Mouse (Mus musculus) spleen, postnatal 10 days (tissue): ENCODE measurements at regions not wholly inside any gene's neighbourhood (a gene's known extent, or its start where the extent isn't known, plus 50 kb on each side); places are given as distances from the start of the nearest gene placed in this dataset.
"Not testable (repeated sequence)": the region's sequence is repeated elsewhere in the genome, so short reads cannot be mapped to it uniquely, and the experiment has no call there.

Experiments
- DNase-seq, 2 experiments: peaks; one replicate each; pipeline ENCODE4 v3.0.0; 2021 to 2022; ENCODE audit warnings: low spot score in 2 of 2

GRCm38 (mm10) chr13:107774499-107774898 is 269.7 kb upstream of the Smim15 start:
- DNase-seq: not testable (repeated sequence)

- no peak for DNase-seq
These were observed 277.0 kb upstream of the Smim15 start for GRCm38 (mm10) chr13:107767262-107767624.

GRCm38 (mm10) chr13:107766397-107767261 is 277.6 kb upstream of the Smim15 start:
- DNase-seq: no peak

- no peak for DNase-seq
These were observed 280.3 kb upstream of the Smim15 start for GRCm38 (mm10) chr13:107763911-107764310.

GRCm38 (mm10) chr13:107760511-107760910 is 283.7 kb upstream of the Smim15 start:
- no peak for DNase-seq

- no peak for DNase-seq
These were observed 285.7 kb upstream of the Smim15 start for GRCm38 (mm10) chr13:107758327-107759095.

GRCm38 (mm10) chr13:107752745-107753144 is 291.5 kb upstream of the Smim15 start:
- no peak for DNase-seq

GRCm38 (mm10) chr13:107743464-107744218 is 300.6 kb upstream of the Smim15 start:
- DNase-seq: no peak

GRCm38 (mm10) chr13:107736581-107736980 is 307.7 kb upstream of the Smim15 start:
- DNase-seq: no peak

GRCm38 (mm10) chr13:107734161-107734905 is 309.9 kb upstream of the Smim15 start:
- no peak for DNase-seq

GRCm38 (mm10) chr13:107730976-107731375 is 313.3 kb upstream of the Smim15 start:
- DNase-seq: no peak

- DNase-seq: no peak
These were observed 317.8 kb upstream of the Smim15 start for GRCm38 (mm10) chr13:107726491-107726890.

- DNase-seq: no peak
These were observed 322.3 kb upstream of the Smim15 start for GRCm38 (mm10) chr13:107721901-107722300.

GRCm38 (mm10) chr13:107720874-107721574 is 323.2 kb upstream of the Smim15 start:
- DNase-seq: no peak

GRCm38 (mm10) chr13:107718973-107719620 is 325.1 kb upstream of the Smim15 start:
- DNase-seq: no peak

- DNase-seq: no peak
These were observed 328.6 kb upstream of the Smim15 start for GRCm38 (mm10) chr13:107715616-107716015.

GRCm38 (mm10) chr13:107714001-107714400 is 330.2 kb upstream of the Smim15 start:
- no peak for DNase-seq

GRCm38 (mm10) chr13:107711341-107711994 is 332.8 kb upstream of the Smim15 start:
- DNase-seq: no peak

- no peak for DNase-seq
These were observed 333.9 kb upstream of the Smim15 start for GRCm38 (mm10) chr13:107710368-107710767.

- DNase-seq: no peak
These were observed 334.4 kb upstream of the Smim15 start for GRCm38 (mm10) chr13:107709828-107710227.
